Mouse (Mus musculus): Measurements from ENCODE around the gene Sobp.
A peak's percentile ranks its signal among the peaks of the same experiment; 100 is the strongest.

The Sobp gene

DNA sequence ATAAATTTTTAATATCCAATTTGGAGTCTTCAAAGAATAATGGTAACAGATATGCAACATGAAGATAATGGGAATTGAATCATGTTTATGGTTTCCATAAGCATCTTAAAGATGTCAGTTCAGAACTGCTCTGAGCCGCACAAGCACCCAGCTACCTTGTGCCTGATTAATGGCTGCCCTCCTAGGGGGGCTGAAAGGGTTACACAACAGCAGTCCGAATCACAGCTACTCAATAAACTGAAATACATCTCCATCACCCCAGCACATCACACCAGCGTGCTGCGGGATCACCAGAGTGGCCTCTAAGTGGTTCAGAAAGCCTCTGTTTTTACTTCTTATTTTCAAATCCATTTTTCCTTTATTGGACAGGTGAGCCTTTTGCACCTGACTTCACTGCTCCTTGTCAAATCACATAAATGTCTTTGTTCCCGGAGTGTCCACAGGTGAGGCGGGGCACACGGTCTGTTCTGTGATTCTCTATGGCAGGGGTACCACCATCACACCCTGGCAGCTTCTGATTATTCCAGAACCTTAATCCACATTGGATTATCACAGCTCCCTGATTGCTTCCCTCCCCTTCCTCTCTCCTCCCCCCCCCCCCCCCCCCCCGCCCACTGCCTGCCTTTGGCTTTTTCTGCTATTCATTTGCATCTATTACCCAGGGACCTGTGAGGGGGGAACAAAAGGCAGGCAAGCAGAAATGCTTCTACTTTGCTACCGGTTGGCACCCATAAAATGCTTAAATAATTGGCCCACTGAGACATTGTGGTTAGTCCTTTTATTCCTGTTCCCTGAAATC, 90.8 kb downstream of the Sobp start:
- DNase-seq: no peak

DNA sequence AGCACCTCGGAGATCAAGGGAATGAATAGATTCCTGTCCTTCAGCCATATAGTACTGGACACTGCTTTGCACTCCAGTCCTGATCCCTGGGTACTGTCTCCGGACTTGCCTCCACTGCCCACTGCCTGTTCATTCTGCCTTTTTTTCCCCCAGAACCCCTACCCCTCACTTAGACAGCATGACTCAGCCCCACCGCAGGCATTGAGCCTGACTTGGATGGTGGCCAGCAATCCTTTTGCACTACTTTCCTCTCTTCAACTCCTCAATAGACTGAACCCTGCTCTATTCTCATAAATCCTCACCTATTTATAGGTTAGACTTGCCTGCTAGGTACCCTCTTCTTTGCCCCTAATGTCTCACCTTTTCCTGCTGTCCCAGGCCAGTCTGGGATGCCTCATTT, 93.0 kb downstream of the Sobp start:
- DNase-seq: no peak

DNA sequence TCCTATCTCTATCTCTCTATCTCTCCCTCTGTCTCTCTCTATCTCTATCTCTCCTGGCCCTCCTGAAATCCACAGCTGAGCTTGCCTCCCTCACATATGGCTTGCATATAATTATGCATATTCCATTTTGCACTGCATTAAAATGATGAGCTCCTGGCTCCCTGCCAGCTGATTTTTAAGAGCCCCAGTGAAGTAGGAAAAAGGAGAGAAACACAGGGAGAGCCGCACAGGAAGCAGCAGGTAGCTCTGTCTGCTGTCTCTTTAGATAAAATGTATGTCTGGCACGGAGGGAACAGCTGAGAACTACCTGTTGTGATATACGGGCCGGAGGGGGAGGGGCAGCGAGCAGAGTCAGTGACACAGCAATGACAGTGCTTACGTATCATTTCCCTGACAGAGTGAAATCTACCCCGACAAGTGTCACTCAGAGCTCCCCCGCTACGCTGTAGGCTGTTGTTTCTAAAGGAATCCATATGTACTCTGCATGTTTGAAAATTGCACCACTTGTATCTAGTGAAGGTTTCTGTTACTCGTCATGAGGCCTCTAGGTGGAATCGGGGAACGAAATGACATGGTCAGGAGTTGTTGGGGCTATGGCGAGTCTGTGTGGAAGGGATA, 98.7 kb downstream of the Sobp start:
- DNase-seq: no peak

DNA sequence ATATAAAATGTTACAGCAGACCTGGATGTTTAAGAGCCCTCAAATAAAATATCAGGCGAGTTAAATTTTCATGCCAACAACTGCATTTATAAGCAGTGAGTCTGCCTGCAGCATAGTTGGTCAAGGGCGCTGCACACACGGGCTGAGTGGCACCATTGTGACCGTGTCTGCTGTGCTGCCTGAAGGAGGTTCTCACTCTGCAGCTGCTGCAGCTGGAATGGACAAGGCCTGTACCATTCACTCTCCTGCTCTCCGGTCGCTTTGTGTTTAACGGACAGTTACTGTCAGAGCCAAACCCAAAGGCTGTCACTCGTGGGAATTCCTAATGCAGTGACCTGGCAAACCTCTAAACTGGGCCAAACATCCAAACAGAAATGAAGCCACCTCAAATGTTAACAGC, 101.0 kb downstream of the Sobp start:
- DNase-seq: no peak

DNA sequence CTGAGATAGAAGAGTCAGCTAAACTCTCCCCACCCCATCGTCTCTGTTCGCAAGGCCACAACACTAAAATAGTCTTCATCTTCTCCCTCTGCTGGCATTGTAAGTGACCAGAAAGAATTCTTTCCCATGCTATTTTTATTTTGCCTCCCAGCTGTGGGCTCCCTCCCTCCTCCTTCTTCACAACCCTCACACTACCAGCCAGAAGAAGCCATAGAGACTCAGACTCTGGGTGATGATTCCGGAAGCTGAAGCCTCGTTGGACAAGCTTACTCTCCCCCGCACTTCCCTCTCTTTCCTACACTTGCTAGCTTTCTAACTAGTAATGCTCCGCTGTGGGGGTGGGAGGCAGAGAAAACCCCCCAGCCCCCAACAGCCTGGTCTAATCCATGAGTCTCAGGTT, 103.4 kb downstream of the Sobp start:
- no peak for DNase-seq

DNA sequence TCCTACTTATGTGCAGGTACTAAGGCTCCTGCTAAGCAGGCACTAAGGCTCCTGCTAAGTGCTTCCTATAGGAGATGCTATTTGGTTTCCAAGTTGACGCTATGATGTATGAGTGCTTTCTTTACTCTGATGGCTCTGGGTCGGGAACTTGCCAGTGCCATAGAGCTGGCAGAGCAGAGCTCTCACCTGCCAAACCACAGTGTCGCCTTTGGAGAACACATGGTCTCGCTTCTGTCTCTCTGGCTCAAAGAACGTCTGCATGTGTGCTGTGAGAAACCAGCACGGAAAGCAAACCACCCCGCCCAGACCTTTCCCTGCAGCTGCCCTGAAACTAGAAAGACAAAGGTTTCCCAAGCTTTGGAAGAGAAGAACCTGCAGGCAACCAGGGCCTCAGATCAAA, 109.0 kb downstream of the Sobp start:
- DNase-seq: no peak

DNA sequence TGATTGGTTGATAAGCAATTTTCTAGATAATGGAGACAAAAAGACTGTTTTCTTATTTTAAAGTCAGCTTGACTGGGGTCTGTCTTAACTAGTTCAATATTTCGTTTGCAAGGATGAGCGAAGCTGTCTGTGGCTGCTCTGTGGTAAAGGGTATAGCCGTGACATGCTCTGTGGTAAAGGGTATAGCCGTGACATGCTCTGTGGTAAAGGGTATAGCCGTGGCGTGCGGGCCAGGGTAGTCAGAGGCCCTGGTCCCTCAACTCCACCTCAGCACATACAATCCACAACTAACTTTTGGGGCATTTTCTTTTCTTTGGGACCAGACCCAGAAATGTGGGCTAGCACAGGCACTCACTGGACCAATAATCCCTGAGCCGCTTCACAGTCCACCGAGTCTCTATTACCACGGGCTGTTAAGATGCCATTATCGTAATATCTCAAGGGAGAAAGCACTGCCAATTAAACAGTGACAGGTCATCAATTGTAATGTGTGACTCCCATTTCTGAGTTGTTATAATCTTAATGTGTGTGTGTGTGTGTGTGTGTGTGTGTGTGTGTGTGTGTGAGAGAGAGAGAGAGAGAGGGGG, 112.7 kb downstream of the Sobp start:
- no peak for DNase-seq

DNA sequence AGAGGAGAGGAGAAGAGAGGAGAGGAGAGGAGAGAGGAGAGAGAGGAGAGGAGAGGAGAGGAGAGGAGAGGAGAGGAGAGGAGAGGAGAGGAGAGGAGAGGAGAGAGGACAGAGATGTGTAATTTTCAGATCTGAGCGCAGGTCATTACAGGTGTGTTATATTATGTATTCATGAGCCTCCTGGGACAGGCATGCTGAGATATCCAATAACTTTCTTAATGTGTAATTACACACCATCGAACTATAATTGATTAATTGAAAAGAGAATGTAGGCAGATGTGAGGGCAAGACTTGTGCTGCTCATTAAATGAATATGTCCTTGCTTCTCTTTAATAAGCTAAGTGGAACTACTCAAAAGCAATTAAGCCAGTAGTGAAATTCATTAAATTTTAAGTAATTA, 118.9 kb downstream of the Sobp start:
- no peak for DNase-seq

DNA sequence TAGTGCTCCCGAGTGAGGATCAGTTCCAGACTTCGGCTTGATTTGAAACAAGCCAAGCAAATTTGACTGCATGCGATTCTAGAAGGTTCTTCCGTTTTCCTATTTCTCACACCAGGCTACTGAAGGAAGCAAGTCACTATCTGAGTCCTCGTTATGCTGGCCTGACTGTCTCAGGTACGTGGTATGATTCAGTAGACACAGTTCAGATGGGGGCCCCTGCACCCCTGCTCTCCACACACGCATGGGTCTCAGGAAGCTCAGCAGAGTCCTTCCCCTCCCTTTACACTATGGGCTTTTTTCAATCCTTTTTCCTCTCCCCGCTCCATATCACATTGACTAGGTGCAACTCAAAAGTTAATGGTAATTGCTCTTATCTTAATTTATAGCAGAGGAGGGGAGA, 119.6 kb downstream of the Sobp start:
- no peak for DNase-seq

DNA sequence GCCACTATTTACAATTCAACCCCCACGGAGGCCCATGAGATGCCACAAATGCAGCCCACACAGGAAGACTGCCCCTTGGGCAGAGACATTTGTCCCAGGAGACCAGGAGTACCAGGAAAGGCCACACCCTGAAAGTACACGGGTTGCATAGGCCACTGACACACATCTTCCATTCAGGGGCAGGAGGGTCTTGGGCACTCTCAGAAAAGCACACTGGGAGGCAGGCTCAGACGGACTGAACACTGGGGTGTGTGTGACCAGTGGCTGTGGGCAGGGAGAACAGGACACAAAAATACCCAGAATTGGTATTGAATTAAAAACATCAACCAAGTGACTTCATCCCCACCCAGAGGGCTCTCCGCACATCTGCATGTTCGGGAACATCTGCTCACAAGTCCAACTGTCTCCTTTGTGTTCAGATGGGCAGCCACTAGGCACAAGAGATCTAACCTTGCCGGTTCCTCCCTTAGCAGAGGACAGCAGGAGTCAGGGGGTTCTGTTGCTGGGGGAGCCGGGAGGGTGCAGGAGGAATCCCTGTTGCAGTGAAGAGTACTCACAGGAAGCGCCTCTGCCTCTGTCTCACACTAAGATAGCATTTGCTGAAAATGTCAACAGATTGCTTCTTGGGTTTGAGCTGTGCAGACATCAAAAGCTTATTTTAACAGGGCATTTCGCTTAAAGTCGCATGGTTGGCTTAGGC, 120.3 kb downstream of the Sobp start:
- DNase-seq: no peak

DNA sequence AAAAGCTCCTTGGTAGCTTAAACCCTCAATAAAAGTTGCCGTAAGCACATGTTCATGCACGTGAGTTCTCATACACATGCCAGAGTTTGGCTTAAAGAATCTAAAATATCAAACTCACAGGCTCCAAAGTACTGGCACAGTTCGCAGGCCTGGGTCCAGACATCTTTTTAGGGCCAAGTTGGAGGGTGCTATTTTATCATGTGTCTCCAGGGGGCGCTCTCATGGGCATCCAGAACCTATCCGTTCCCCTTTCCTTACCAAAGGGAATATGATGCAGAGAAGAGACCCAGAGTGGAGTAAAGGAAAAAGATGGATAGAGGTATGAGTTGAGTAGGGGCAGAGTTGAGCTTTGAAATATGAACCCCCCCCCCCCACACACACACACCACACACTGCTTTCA, 121.9 kb downstream of the Sobp start:
- DNase-seq: peak; percentile 4

DNA sequence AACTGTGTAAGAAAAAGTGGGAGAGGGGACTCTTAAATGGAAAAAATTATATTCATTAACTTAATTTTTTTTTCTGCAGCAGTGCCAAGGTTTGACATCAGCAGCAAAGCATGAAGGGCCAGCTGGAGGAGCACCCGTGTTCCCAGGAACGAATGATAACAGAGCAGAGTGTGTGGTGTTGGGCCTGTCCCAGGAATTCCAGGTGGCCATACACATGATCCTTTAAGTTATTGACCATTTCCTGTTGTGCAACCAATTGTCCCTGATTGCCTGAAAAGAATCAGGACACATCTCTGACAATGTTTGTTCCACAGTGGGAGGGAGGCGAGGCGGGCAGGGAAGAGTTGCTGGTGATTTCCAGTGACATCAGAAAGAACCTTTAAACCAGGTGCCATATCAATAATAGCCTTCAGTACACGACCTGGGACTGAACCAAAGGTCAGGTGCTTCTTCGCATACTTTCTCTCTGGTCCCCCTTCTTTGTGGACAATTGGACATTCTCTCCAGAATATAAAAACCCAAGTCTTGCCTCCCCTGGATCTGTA, 126.5 kb downstream of the Sobp start:
- DNase-seq: no peak

DNA sequence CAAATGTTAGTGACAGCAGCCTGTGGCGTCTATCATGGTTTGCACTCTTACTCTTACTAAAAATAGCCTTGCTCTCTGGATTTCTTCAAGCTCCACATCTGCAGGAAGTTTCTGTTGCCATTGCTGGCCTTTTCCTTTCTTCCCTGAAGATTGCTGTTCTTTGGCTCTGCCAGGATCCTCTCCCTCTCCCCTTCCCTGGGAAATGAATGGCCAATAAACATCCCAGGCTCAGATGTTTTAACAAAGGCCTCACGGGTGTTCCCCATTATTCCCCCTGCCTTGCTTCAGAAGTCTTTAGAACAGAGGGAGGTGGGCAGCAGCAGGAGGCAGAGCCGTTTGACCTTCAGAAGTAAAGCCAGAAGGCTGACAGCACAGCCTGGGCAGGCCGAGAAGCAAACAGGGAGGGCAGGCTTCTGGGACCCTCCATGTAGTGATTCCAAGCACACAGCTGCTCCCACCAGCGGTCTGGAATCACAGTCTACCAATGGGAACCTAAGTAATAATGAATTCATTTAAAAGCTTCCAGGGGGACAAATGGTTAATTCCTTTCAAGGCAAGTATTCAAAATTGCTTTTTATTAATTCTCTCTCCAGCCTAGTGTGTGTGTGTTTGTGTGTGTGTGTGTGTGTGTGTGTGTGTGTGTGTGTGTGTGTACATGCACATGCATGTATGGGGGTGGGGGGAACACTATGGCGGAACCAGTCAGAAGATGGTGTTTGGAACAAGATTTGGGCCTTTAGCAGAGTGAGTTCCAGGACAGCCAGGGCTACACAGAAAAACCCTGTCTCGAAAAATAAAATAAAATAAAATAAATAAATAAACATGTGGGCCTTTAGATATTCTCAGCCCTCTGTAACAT, 130.8 kb downstream of the Sobp start:
- DNase-seq: no peak

DNA sequence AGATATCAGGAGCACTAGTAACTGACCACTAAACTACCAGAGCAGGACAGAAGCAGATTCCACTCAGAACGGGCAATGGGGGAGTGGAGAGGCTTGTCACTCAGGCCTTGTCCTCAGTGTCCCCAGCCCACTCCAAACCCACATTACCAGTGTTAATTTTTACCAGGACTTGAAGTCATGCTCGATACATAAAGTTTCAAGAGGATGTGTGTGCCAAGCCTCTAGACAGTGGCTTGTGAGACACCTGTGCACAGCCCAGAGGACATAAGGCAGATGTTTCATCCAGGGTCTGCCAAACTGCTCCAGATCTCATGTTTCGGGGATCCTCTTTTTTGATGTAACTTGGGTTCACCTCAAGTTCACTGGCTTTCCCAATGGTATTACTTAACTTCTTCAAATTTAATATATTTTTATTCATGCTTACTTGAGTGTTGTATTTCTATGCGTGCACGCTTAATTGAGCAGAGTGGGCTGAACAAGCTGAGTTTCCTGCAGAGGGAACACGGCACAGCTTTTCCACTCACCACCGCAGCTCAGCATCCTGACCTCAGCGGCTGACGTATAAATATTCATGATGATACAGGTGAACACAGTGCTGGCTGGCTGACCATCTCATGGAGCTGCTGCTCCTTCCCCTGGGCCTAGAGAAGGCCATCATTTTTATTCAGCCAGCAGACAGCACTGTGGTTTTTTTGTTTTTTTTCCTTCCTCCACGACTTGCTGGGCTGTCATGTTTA, 131.6 kb downstream of the Sobp start:
- no peak for DNase-seq

DNA sequence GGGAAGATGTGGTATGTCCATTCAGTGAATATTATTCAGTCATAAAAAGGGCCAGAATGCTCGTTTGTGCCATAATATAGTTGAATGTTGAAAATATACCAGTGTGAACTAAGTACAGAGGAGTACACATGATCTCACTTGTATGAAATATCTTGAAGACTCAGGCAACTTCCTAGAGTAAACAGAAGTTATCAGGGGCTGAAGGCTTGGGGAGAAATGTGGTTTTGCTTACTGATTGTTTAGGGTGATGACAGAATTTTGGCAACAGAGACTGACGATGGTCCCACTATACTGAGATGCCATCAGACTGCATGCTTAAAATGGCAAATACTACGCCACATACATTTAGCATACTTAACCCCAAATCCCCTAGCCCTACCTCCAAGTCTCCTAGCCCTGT, 132.5 kb downstream of the Sobp start:
- no peak for DNase-seq

DNA sequence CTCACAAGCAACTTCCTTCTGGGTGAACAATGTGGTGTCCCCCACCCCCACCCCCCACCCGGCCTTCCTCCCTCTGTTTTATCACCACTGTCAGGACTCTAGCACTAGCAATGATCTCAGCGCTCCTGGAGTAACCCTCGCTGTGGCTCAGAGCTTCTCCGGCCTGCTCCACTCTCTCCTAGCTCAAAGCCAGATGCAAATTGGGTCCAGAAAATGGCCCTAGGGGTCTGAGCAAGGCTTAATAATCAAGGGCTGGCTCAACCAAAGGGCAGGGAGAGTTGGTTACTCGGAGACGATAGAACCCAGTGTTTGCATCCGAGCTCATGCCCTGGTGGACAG, 136.9 kb downstream of the Sobp start:
- DNase-seq: no peak

DNA sequence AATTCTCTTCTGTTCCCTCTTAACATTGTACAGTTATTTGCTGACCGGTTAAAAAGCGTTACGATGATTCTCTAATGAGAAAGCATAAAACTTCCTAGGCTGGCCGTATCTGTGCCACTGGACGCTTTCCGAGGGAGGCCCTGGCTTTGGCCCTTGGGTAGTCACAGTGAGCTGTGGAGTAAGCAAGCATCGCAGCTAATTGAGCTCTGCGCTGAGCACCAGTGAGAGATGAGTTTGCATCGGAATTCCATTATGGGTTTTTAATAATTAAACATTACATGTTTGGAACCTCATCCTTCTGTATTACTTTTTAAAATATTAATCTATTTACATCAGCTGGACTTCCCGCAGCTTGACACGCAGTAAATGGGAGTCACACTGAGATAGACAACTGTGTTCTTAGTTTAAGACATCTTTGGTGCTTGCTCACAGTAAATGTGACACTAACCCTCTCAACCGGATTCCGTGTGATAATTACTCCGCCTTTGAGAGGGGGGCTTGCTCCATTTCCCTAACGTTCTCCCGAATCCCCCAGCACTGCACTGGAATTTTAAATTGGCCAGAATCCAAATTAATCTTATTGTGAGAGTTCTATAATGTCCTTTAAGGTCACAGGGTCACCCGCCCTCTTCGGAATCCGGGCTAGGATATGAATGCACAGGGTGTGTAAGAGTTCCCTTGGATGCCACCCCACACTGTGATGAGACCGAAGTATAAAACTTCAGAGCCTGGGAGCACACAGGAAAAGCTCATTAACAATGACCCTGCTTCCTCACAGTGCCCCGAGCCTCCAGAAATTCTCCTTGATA, 137.5 kb downstream of the Sobp start:
- DNase-seq: no peak

DNA sequence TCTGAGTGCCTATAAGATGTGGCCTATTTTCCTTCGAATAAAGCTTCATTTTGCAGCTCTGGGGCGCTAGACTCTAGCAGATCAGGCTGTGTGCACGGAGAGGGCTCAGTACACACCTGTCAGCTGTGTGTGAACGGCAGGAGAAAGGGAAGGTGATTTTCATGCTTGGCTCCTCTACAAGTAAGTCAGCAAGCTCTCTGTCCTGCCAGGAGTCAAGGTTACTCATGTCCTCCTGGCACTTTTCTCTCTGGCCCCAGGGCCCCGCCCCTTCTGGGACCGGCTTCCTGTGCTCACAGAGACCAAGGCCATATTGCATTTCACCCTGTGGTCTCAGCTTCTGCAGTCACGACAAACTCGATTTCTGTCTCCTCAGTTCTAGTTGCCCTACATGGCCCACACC, 138.8 kb downstream of the Sobp start:
- DNase-seq: no peak

DNA sequence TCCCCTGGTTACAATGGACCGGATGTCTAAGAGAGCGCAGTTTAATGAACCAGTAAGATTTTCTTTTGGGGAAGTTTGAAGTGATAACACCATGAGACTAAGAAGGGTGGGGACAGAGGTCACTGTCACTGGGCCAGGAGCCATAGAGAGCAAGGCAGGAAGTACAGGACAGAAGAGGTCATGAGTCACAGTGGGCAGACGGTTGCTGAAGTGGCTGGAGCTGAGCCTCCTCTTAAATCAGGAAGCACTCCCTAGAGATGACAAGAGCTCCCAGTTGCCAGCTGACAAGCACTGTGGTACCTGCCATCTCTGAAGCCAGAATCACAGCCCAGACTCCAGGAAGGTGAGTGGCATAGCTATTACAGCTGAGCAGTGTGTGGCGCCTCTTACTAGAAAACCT, 139.5 kb downstream of the Sobp start:
- no peak for DNase-seq

DNA sequence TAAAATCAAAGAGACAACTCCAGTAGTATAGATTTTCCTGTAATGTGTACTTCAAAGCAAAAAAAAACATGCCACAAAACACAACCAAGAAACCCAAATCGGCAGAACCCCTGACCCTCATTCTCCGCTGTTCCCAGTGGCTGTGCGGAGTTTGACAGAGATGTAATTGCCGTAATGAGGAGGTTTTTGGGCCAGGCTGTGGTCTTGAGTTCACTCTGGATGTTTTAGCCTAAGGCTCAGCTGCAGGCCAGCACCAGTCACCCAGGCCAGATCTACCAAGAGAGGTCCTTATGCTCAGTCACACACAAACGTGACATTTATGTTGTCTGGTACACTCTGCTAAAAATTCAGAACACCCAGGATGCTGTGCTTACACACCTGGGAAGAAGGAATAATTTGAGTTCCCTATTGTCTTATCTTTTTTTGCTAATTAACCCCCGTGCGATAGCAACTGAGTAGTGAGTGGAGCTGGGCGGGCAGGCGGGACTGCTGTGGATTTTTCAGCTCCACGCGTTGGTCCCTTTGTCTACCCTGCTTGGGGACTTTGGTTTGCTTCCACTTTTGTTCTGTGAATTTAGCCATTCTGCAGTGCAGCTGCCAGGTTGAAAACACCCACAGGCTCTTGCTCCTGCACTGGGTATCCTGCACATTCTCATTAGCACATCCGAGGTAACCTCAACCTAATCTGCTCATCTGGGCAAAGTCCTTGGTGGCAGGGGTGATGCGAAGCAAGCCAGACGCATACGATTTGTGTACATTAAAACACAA, 140.7 kb downstream of the Sobp start:
- no peak for DNase-seq
